Mouse (Mus musculus): Measurements from ENCODE around the gene Rgmb. TPM values are rescaled to one million over a fixed set of nuclear protein-coding genes. Genes with fewer than 3 reads are reported as not detected.

Rgmb gene
- 8.7 and 8.9 TPM in 2 replicates for polyA plus RNA-seq (2014; fragmentation: Nextera tagmentation; extraction: Ambion mirVana)

DNA sequence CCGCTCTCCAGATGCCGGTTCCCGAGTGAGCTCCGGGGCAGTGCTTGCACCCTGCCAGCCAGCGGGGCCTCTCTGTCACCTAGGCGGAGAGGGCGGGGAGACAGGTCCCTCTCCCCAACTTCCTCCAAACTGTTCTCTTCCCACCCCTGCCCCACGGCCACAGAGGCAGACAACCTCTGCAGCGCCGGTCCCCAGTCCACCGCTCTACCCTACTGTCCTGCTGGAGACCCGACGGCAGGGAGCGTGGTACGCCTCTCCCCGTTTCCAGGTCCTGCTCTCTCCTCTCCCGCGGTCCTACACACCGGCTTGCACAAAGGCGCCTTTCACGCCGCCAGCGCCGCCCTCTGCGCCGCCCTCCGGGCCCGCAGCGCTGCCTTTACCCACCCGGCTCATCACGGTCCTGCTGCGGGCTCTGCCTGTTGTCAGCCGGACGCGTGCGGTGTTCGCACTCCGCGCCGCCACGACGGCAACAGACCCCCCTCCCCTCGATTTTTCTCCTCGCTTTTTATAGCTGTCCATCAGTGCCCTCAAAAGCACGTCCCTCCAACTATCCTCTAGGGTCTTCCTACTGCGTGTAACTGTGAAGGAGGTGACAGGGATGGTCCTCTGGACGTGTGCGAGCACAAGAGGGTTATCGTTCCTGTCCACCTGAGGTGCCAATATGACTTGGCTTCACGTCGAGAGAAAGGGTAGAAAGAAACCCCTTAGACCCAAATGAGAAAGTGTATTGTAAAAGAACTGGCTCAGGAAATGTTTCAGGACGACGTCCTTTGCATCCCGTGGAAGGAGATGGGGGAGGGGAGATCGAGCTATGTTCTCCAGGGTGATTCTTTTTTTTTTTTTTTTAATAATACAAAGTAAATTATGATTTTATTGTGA is at the start of gene Rgmb:
Gene Rgmb, minus strand, starts transcription at position 274 of the 879 bp plus-strand sequence.
- peak within 1 kb of the TSS; percentile 66 for H3K4me3 ChIP-seq (ENCODE audit: low read depth, low read length)
- H3K36me3 ChIP-seq (ENCODE audit: control insufficient read depth, insufficient read depth, low read length), result no peaks in the 10 kb centered on the region
- WGBS (ENCODE audit: insufficient replicate concordance), result 2% methylated on average over 55 of the region's 55 CpGs
- H3K27me3 ChIP-seq (ENCODE audit: control insufficient read depth, insufficient read depth, low read length), result peaks cover 14% of the 10 kb centered on the region
- ATAC-seq (replicated peaks; ENCODE audit: insufficient number of reproducible peaks, low FRiP score, low TSS enrichment), result 0 out of 2 replicates have a peak, but pooled peaks have one; percentile 18
- H3K9ac ChIP-seq (ENCODE audit: low read depth, low read length), result peak within 1 kb of the TSS; percentile 69
- peak within 1 kb of the TSS; percentile 96 for H3K4me2 ChIP-seq
- H3K9me3 ChIP-seq (replicated peaks; ENCODE audit: control insufficient read depth, low read length), result no peaks in the 10 kb centered on the region
- H3K4me1 ChIP-seq (ENCODE audit: control insufficient read depth, insufficient read depth, low read length), result peaks cover 14% of the 10 kb centered on the region; the same call in 1 of the 2 replicates
- 0 out of 2 replicates have a peak within 1 kb of the TSS, but pooled peaks have one; percentile 10 for H3K27ac ChIP-seq (ENCODE audit: low read depth, low read length)

DNA sequence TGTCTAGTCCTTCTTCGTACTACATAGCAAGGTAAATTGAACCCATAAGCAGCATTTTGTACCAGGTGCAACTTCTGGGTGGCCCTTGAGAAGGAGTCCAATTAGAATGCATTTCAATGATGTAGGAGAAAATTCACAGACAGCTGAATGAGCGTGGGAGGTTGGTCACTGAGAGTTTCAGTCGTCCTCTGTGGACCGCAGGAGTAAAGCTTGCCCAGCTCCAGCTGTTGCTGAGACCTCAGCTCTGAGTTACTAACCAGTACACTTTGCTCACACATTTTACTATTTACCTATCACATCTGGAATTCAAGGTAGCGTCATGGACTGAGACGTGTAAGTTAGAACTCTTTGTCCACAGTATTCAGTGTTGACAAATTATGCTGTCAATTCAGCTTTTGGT is 43.9 kb upstream of the Rgmb start:
- Histone ChIP-seq H3K27me3 (ENCODE audit: control insufficient read depth, insufficient read depth, low read length) (no peaks in the 10 kb centered on the region), H3K4me1 (ENCODE audit: control insufficient read depth, insufficient read depth, low read length) (no peaks in the 10 kb centered on the region), H3K9me3 (replicated peaks; ENCODE audit: control insufficient read depth, low read length) (no peaks in the 10 kb centered on the region), H3K9ac (ENCODE audit: low read depth, low read length) (no peak overlapping the region), H3K4me3 (ENCODE audit: low read depth, low read length) (no peak overlapping the region), H3K36me3 (ENCODE audit: control insufficient read depth, insufficient read depth, low read length) (no peaks in the 10 kb centered on the region), H3K27ac (ENCODE audit: low read depth, low read length) (no peak overlapping the region), H3K4me2 (no peak overlapping the region)
- ATAC-seq (replicated peaks; ENCODE audit: insufficient number of reproducible peaks, low FRiP score, low TSS enrichment), result no peak
- WGBS (ENCODE audit: insufficient replicate concordance), result 75% methylated on average over 6 of the region's 6 CpGs

DNA sequence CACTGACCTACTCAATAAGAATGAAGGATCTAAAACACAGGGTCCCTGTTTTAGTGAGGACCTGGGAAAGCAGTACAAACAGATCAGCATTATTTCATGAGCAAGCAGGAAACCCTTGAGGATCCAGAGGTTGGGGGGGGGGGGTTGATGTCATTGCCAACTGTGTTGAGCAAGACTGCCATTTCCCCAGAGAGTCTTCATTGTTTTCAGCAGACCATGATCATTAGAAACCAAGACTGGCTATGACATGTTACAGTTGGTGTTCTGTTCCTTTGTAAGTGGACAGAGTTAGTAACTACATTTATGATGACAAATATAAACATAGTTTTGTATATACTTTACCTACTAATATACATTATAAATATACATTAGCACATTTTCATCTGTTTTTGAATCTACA is 41.3 kb upstream of the Rgmb start:
- ATAC-seq (replicated peaks; ENCODE audit: insufficient number of reproducible peaks, low FRiP score, low TSS enrichment), result no peak
- Histone ChIP-seq H3K9me3 (replicated peaks; ENCODE audit: control insufficient read depth, low read length) (no peaks in the 10 kb centered on the region), H3K36me3 (ENCODE audit: control insufficient read depth, insufficient read depth, low read length) (no peaks in the 10 kb centered on the region), H3K4me3 (ENCODE audit: low read depth, low read length) (no peak overlapping the region), H3K27me3 (ENCODE audit: control insufficient read depth, insufficient read depth, low read length) (no peaks in the 10 kb centered on the region), H3K4me2 (no peak overlapping the region), H3K9ac (ENCODE audit: low read depth, low read length) (no peak overlapping the region), H3K27ac (ENCODE audit: low read depth, low read length) (no peak overlapping the region), H3K4me1 (ENCODE audit: control insufficient read depth, insufficient read depth, low read length) (no peaks in the 10 kb centered on the region)

DNA sequence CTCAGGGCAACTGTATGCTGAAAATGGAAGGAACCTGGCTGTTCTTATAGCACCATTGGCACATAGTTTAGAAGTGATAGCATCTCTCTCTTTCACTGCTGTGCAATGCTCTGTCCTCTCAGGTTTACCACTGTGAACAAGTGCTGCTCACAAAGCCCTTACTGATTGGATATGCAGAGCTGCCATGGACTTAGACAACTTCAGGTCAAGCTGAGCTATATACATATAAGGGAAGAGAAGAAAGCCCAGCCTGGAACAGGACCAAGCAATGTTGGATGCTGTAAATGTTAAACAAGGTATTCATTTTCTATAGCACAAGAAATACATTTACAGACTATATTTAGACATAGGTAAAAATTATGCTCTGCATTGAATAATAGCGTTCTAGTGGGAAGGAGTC is 34.4 kb upstream of the Rgmb start:
- H3K27ac ChIP-seq (ENCODE audit: low read depth, low read length), result no peak overlapping the region
- WGBS (ENCODE audit: insufficient replicate concordance), result 84% methylated on average over 1 of the region's 1 CpGs
- no peaks in the 10 kb centered on the region for H3K4me1 ChIP-seq (ENCODE audit: control insufficient read depth, insufficient read depth, low read length)
- ATAC-seq (replicated peaks; ENCODE audit: insufficient number of reproducible peaks, low FRiP score, low TSS enrichment), result no peak
- no peaks in the 10 kb centered on the region for H3K36me3 ChIP-seq (ENCODE audit: control insufficient read depth, insufficient read depth, low read length)
- no peak overlapping the region for H3K4me2 ChIP-seq
- H3K9ac ChIP-seq (ENCODE audit: low read depth, low read length), result no peak overlapping the region
- H3K4me3 ChIP-seq (ENCODE audit: low read depth, low read length), result no peak overlapping the region
- H3K27me3 ChIP-seq (ENCODE audit: control insufficient read depth, insufficient read depth, low read length), result no peaks in the 10 kb centered on the region
- no peaks in the 10 kb centered on the region for H3K9me3 ChIP-seq (replicated peaks; ENCODE audit: control insufficient read depth, low read length)

DNA sequence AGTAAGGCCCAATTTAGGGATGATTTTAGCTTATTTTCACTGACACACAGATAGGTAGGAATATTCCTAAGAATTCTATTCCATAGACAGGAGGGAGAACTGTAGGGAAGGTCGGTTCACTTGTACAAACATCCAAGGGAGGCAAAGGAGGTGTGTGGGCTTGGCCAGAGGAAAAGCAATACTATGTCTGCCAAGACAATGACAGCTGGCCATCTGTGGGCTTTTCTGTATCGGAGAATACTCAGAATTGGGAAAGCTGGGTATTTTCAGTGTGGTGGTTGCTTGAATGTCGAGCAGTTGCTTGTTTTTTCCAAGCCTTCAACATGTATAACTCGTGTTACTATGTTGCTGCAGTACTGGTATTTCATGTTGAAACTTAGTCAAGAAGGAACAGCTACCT is 31.5 kb upstream of the Rgmb start:
- no peak overlapping the region for H3K27ac ChIP-seq (ENCODE audit: low read depth, low read length)
- no peak overlapping the region for H3K4me2 ChIP-seq
- H3K27me3 ChIP-seq (ENCODE audit: control insufficient read depth, insufficient read depth, low read length), result no peaks in the 10 kb centered on the region
- H3K4me1 ChIP-seq (ENCODE audit: control insufficient read depth, insufficient read depth, low read length), result no peaks in the 10 kb centered on the region
- no peak overlapping the region for H3K4me3 ChIP-seq (ENCODE audit: low read depth, low read length)
- WGBS (ENCODE audit: insufficient replicate concordance), result 69% methylated on average over 4 of the region's 4 CpGs
- ATAC-seq (replicated peaks; ENCODE audit: insufficient number of reproducible peaks, low FRiP score, low TSS enrichment), result no peak
- no peaks in the 10 kb centered on the region for H3K36me3 ChIP-seq (ENCODE audit: control insufficient read depth, insufficient read depth, low read length)
- no peaks in the 10 kb centered on the region for H3K9me3 ChIP-seq (replicated peaks; ENCODE audit: control insufficient read depth, low read length)
- H3K9ac ChIP-seq (ENCODE audit: low read depth, low read length), result no peak overlapping the region

DNA sequence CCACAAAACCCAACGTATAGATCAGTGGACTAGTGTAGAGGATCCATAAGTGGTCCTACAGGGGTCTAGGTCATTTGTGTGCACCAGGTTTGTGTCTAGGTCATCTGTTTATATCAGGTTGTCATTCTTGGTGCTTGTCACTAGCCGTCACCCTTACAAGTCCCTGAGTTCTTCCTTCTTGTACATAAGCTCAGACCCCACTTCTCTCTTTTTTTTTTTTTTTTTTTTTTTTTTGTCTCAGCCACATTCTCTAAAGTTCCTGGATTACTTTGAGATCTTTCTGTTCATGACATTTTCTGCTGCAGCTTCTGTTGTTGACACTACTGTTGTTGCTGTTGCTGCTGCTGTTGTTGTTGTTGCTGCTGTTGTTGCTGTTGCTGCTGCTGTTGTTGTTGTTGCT is 22.3 kb upstream of the Rgmb start:
- Histone ChIP-seq H3K4me3 (ENCODE audit: low read depth, low read length) (no peak overlapping the region), H3K36me3 (ENCODE audit: control insufficient read depth, insufficient read depth, low read length) (no peaks in the 10 kb centered on the region), H3K9me3 (replicated peaks; ENCODE audit: control insufficient read depth, low read length) (no peaks in the 10 kb centered on the region), H3K4me1 (ENCODE audit: control insufficient read depth, insufficient read depth, low read length) (no peaks in the 10 kb centered on the region), H3K27me3 (ENCODE audit: control insufficient read depth, insufficient read depth, low read length) (no peaks in the 10 kb centered on the region), H3K27ac (ENCODE audit: low read depth, low read length) (no peak overlapping the region), H3K9ac (ENCODE audit: low read depth, low read length) (no peak overlapping the region), H3K4me2 (no peak overlapping the region)
- 61% methylated on average over 2 of the region's 2 CpGs for whole genome bisulfite sequencing (ENCODE audit: insufficient replicate concordance)
- no peak for ATAC-seq (replicated peaks; ENCODE audit: insufficient number of reproducible peaks, low FRiP score, low TSS enrichment)

DNA sequence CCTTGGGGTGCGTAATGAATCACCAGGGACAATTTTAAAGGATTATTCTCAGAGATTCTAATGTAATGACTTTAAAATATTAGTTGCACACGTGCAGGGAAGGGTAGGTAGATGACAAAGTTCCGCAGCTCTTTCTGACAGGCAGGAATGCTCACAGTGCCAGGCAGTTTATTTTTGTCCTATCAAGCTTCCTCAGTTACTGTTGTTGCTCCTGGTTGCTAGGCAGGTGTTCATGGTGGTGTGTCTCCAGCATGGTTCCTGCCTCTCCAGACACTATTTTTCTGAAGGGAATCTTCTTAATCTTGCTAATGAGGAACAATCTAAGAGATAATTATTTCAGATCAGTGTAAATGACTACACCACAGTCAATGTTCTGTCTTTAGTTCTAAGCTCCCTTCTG is 19.7 kb upstream of the Rgmb start:
- H3K27ac ChIP-seq (ENCODE audit: low read depth, low read length), result no peak overlapping the region
- no peak overlapping the region for H3K4me2 ChIP-seq
- 50% methylated on average over 3 of the region's 3 CpGs for WGBS (ENCODE audit: insufficient replicate concordance)
- ATAC-seq (replicated peaks; ENCODE audit: insufficient number of reproducible peaks, low FRiP score, low TSS enrichment), result no peak
- H3K4me3 ChIP-seq (ENCODE audit: low read depth, low read length), result no peak overlapping the region
- H3K27me3 ChIP-seq (ENCODE audit: control insufficient read depth, insufficient read depth, low read length), result no peaks in the 10 kb centered on the region
- H3K9ac ChIP-seq (ENCODE audit: low read depth, low read length), result no peak overlapping the region
- H3K36me3 ChIP-seq (ENCODE audit: control insufficient read depth, insufficient read depth, low read length), result no peaks in the 10 kb centered on the region
- no peaks in the 10 kb centered on the region for H3K9me3 ChIP-seq (replicated peaks; ENCODE audit: control insufficient read depth, low read length)
- H3K4me1 ChIP-seq (ENCODE audit: control insufficient read depth, insufficient read depth, low read length), result no peaks in the 10 kb centered on the region

DNA sequence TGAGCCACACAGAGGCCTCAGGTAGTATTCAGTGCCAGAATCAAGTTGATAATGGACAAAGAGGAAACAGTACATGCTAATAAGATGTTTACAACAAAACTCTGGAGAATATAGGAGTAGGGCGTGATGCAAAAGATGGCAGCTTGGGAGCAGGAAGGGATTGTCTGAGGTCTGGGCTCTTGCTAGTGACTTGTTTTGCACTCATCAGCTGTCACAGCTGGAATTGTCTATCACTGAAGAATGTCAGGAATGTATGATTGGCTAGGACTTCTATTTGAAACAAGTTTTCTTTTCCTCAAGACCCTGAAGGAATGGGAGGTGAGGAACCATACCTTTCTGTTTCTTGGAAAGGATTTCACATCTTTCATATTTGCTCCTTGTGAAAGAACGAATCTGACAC is 10.6 kb upstream of the Rgmb start:
- H3K4me1 ChIP-seq (ENCODE audit: control insufficient read depth, insufficient read depth, low read length), result no peaks in the 10 kb centered on the region
- H3K36me3 ChIP-seq (ENCODE audit: control insufficient read depth, insufficient read depth, low read length), result no peaks in the 10 kb centered on the region
- no peak for ATAC-seq (replicated peaks; ENCODE audit: insufficient number of reproducible peaks, low FRiP score, low TSS enrichment)
- no peak overlapping the region for H3K4me2 ChIP-seq
- H3K27ac ChIP-seq (ENCODE audit: low read depth, low read length), result no peak overlapping the region
- H3K9ac ChIP-seq (ENCODE audit: low read depth, low read length), result no peak overlapping the region
- WGBS (ENCODE audit: insufficient replicate concordance), result 66% methylated on average over 2 of the region's 2 CpGs
- no peaks in the 10 kb centered on the region for H3K27me3 ChIP-seq (ENCODE audit: control insufficient read depth, insufficient read depth, low read length)
- no peak overlapping the region for H3K4me3 ChIP-seq (ENCODE audit: low read depth, low read length)
- H3K9me3 ChIP-seq (replicated peaks; ENCODE audit: control insufficient read depth, low read length), result no peaks in the 10 kb centered on the region

DNA sequence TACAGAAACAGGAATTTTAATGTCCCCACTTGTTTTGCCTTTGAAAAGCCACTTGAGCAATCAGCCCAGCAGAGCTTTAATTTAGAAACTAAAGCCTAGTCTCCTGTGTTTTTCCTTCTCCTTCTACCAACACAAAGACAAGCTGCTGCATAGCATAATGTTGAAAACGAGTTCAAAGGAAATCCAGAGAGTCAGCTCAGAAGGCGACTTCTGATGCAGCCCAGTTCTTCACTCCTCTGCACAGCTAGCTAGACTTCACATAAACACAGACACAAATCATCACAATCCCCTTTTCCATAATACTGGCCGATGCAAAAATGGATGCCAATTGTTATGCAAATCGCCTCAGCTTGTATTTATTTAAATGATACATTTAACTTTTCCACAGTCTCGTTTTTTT is 1.6 kb upstream of the Rgmb start:
- WGBS (ENCODE audit: insufficient replicate concordance), result 38% methylated on average over 5 of the region's 5 CpGs
- H3K36me3 ChIP-seq (ENCODE audit: control insufficient read depth, insufficient read depth, low read length), result no peaks in the 10 kb centered on the region
- no peak for ATAC-seq (replicated peaks; ENCODE audit: insufficient number of reproducible peaks, low FRiP score, low TSS enrichment)

More for the DNA sequence above, 1.6 kb upstream of the Rgmb start:
- H3K27ac ChIP-seq (ENCODE audit: low read depth, low read length), result no peak overlapping the region
- peaks cover 13% of the 10 kb centered on the region; the same call in 1 of the 2 replicates for H3K4me1 ChIP-seq (ENCODE audit: control insufficient read depth, insufficient read depth, low read length)
- no peak overlapping the region for H3K9ac ChIP-seq (ENCODE audit: low read depth, low read length)
- H3K4me3 ChIP-seq (ENCODE audit: low read depth, low read length), result no peak overlapping the region
- H3K27me3 ChIP-seq (ENCODE audit: control insufficient read depth, insufficient read depth, low read length), result peaks cover 14% of the 10 kb centered on the region
- H3K4me2 ChIP-seq, result no peak overlapping the region
- H3K9me3 ChIP-seq (replicated peaks; ENCODE audit: control insufficient read depth, low read length), result no peaks in the 10 kb centered on the region
